Mouse (Mus musculus) testis, postnatal 10 days (tissue): ENCODE data around the gene Cd101.

ENCODE experiments used
- DNase-seq: peaks from one replicate; pipeline ENCODE4 v3.0.0; 2021; ENCODE audit warnings: low spot score

The Cd101 gene

DNA sequence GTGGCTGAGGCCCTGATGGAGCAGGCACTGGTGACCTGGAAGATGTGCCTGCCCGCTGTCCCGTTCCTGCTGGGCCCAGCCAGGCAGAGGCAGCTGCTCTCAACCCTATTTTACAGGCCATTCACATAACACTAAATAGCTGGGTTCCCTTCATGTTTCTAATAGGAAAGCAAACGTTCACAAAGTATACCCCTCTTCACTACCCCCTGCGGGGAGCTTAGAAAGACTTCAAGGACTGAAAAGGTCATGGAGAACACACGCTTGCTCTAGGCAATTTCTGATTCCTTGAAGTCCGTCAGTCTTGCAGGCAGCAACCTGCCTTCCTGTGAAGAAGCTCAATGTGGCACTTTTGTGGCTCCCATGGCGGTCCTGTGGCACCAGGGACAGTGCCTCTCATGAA, 12.6 kb upstream of the Cd101 start:
- DNase-seq, result no peak

GRCm38 (mm10) chr3:101037984-101038545, 8.7 kb upstream of the Cd101 start:
- DNase-seq, result no peak

DNA sequence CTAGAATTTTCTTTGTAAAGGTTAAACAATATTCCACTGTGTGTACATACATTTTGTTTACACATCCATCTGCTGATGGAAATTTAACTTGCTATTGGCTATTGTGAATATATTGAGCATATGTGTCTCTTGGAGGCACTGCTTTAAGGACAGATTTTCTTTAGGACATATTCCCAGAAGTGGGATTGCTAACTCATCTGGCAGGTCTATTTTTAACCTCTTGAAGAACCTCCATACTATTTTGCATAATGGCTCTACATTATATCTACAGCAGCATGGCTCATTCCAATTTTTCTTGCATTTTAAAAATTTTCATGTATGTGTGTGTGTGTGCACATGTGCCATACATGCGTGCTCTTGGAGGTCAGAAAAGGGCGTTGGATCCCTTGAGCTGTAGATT, 6.6 kb upstream of the Cd101 start:
- no peak for DNase-seq

GRCm38 (mm10) chr3:101034509-101034908, 5.2 kb upstream of the Cd101 start:
- no peak for DNase-seq

DNA sequence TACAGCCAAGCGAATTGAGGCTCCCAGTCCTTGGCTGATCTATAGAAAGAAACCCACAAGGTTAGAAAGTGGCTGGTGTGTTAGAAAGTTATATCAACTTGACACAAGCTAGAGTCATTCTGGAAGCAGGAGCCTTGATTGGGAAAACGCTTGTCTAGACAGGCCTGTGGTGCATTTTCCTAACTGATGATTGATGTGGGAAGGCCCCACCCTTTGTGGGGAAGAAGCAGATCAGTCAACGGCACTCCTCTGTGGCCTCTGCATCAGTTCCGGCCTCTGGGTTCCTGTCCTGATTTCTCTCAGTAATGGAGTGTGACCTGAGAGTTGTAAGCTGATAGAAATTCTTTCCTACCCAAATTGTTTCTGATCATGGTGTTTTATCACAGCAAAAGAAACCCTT, 4.3 kb upstream of the Cd101 start:
- DNase-seq, result no peak

DNA sequence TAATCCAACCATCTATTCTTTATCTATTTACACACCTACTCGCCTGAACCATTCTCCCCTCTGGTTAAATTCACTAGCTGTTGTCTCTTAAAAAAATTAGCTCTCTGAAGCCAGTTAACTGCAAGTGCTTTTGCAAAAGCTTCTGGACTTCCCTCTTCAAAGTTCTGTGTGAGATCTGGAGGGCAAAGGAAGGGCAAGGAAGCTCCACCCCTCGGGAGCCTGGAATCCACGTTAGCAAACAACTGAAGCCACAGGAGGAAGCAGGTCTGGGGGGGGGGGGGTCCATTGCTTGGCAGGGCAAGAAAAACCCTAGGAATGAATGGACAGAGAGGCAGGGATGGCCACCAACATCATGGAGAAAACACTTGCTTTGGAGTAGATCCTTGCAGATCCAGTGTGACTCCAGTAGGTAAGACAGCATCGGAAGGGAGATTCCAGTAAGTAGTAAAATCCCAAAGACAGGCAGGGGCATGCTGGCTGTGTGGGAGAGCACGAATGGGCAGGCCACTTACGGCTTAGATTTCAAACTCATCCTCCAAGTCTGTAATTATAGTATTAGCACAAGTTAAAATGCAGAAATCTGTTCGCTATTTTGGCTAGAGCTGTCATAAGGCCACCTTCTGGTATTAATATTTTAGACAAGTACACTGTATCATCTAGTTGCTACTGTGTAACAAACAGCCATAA, 2.2 kb upstream of the Cd101 start:
- DNase-seq, result no peak

DNA sequence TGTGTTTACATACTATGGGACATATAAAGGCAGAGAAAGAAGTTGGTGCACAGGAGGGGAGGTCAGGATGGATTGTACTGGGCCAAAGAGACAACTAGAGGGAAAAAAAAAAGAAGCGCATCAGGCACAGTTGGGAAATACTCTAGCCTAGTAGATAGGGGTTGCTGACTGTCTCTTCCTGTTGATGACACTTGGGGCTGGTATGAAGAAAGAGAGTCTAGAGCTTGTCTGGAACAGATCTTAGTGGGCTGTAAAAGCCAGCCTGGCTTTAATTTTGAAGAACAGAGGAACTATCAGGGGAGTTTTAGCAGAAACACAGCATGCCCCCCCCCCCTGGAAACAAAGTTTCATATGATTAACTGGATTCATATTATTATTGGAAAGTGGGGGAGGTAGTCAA, 1.3 kb upstream of the Cd101 start:
- DNase-seq, result no peak

DNA sequence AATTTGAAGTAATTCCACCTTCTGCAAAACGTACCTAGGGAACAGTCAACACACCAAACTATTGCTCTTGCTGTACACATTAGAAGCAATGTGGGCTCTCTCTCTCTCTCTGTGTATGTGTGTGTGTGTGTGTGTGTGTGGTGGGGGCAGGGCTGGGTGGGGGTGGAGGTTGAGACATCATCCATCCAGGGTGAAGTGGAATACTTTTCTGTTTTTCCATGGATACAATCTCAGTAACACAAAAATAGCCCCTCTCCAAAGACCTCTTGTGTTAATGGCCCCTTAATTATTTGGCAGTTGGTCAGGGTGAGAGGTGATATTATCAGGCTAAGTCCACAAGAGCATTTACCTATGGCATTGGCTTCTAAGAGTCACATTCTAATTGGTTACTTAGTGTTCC, 2.6 kb downstream of the Cd101 start:
- no peak for DNase-seq

DNA sequence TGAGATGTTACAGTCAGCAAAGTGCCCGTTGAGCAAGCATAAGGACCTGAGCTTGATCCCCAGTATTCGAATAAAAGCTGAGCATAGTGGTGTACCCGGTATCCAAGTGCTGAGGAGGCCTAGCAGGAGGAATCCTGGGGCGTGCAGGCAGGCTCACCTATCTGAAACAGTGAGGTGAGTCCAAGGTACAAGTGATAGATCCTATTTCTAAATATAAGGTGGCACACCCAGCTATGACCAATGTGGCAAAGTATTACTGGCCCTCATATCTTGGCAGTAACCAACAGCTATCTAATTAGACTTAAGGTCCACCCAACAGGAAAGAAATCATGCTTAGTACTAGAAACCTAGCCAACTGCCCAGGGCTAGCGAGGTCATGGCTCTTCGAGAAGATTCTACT, 6.4 kb downstream of the Cd101 start:
- DNase-seq, result no peak

DNA sequence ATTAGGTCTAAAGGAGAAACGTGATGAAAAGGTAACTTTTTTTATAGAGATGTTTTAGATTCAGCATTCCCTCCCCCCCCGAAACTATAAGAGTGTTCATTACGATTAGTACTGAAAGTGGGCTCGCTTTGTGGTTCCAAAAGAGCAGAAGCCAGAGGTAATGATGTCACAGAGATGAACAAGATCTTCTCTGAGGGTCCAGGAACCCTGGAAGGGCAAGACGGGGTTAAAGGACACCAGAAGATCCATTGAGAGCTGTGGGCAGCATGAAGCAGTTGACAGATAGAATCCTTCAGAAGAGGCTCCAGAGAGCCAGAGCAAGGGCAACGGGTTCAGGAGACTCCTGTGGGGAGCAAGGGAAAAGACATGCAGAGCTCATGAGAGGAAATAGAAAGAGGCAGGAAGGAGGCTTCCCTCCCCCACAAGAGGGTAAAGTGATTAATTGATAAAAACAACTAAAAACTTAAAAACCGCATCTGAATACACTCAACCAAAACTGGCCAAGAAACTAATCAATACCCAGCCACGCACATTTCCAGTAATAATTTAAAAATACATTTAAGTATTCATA, 7.8 kb downstream of the Cd101 start:
- no peak for DNase-seq

DNA sequence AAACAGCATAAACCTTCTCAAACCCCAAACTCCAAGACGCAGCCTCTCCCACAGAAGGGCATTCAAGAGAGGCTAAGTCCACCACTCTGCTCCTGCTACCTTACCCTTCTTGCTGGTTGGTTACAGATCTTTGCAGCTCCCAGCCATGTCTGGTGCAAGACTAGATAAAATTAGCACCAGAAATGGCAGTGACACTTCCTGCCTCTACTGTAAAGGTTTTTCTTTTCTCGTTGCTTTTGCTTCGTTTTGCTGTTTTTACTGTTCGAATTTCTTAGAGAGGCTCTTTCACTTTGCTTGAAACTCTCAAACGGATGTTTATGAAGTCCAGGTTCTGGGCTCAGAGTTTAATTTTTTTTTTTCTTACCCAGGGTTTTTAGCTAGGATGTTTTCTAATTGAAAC, 8.3 kb downstream of the Cd101 start:
- no peak for DNase-seq

DNA sequence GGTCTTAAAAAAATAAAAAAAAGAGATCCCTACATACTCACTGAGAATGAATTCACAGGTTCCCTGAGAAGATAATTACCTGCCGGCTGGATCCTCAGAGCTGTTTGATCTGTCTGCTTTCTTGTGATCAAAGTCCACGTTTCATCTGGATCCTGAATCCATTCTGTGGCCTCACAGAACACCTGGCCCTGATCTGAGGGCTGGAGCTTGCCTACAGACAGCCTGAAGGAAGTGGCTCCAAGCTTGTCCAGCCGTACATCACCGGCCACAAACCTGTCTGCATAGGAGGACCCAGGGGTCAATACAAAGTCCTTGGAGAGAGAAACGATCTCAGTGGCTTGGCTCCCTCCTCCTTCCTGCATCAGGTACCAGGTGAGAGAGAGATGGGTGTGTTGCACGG, 10.9 kb downstream of the Cd101 start:
- no peak for DNase-seq

DNA sequence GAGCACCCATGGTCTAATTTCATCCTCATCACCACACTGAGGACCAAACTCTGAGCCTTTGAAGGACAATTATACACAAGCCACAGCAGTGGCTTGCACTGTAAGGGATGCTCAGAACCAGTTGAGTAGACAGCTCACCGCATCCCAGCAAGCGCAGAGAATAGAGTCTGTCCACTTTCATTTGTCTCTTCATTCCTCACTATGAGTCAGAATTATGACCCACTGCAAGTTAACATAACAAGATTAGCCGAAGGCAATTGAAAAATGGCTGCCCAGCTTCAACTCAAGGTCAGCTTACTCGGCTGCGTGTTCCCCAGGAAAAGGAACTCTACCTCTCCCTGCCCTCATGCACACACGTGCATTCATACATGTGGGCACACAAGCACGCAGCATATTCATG, 13.3 kb downstream of the Cd101 start:
- DNase-seq, result no peak

DNA sequence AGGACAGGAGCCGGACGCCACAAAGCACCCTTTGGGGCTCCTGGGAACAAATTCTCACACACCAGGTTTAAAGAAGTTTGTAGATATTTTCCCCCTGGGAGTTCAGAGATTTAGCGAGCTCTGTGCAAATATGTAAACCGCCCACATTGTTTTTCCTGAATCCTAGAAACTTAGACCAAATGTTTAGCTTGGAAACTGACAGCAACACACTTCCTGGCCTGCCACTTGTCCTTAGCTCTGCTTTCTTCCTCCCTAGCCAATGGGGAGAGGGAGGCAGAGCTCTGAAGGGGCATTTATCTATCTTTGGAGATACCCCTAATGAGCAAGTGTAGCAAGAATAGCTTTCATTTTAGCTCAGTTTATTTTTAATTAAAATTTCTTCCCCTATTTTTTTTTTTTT, 14.1 kb downstream of the Cd101 start:
- no peak for DNase-seq

GRCm38 (mm10) chr3:101013536-101013935, 15.8 kb downstream of the Cd101 start:
- no peak for DNase-seq

- DNase-seq, result no peak
Observed at GRCm38 (mm10) chr3:101013005-101013404, 16.4 kb downstream of the Cd101 start.

GRCm38 (mm10) chr3:101012597-101012996, 16.8 kb downstream of the Cd101 start:
- DNase-seq, result no peak

DNA sequence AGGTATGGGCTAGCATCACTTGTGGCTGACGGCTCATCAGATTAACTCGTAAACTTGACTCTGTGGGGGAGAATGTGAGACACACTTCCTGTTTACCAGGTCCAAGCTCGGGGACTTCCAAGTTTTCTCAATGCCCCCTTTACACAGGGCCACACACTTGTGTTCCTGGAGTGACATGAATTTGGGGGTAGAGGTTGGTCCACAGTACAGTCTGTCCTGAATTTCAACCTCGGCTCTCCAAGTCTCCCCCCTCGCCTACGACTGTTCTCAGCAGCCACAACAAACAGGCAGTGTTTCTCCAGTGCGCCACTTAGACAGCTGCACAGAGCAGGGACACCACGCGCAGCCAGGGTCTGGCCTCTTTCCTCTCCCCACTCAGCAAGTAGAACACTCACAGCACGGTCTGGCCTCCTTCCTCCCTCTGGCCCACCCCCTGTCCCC, 17.2 kb downstream of the Cd101 start:
- no peak for DNase-seq

GRCm38 (mm10) chr3:101011203-101011600, 18.2 kb downstream of the Cd101 start:
- DNase-seq, result no peak

- no peak for DNase-seq
Observed at GRCm38 (mm10) chr3:101010589-101011202, 18.7 kb downstream of the Cd101 start.

GRCm38 (mm10) chr3:101007112-101007782, 22.1 kb downstream of the Cd101 start:
- no peak for DNase-seq

DNA sequence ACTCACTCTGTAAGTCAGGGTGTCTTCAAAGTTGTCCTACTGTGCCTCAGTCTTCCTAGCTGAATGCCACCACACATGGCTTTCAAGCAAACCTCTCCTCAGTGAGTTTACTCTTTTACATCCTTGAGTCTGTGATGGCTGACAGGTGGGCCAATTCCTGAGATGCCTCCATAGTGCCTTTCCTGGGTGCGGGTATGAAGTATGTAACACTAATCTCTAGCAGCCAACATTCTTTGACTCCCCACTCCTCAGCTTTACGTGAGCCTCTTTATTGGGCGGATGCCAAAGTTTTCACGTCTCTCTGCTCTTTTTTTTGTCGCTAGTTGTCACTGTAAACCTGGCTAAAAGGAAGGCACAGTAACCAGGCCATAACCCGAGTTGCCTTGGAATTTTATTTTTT, 24.0 kb downstream of the Cd101 start:
- DNase-seq, result no peak
